Mouse (Mus musculus): ENCODE data around the gene Gm17545.
"Not testable (repeated sequence)": the region's sequence is repeated elsewhere in the genome, so short reads cannot be mapped to it uniquely, and the experiment has no call there.

Gm17545 gene

GRCm38 (mm10) chr9:22453990-22454389 is at the start of gene Gm17545:
Gm17545 (plus strand) TSS chr9:22454290.
- not testable (repeated sequence) for DNase-seq (ENCODE audit: low read depth, low spot score)

GRCm38 (mm10) chr9:22405414-22405813 is 48.7 kb upstream of the Gm17545 start:
- no peak for DNase-seq (ENCODE audit: low read depth, low spot score)

GRCm38 (mm10) chr9:22407633-22408032 is 46.5 kb upstream of the Gm17545 start:
- DNase-seq (ENCODE audit: low read depth, low spot score): not testable (repeated sequence)

GRCm38 (mm10) chr9:22408344-22408743 is 45.7 kb upstream of the Gm17545 start:
- DNase-seq (ENCODE audit: low read depth, low spot score): not testable (repeated sequence)

- no peak for DNase-seq (ENCODE audit: low read depth, low spot score)
Measured at GRCm38 (mm10) chr9:22409501-22409900, 44.6 kb upstream of the Gm17545 start.

DNA sequence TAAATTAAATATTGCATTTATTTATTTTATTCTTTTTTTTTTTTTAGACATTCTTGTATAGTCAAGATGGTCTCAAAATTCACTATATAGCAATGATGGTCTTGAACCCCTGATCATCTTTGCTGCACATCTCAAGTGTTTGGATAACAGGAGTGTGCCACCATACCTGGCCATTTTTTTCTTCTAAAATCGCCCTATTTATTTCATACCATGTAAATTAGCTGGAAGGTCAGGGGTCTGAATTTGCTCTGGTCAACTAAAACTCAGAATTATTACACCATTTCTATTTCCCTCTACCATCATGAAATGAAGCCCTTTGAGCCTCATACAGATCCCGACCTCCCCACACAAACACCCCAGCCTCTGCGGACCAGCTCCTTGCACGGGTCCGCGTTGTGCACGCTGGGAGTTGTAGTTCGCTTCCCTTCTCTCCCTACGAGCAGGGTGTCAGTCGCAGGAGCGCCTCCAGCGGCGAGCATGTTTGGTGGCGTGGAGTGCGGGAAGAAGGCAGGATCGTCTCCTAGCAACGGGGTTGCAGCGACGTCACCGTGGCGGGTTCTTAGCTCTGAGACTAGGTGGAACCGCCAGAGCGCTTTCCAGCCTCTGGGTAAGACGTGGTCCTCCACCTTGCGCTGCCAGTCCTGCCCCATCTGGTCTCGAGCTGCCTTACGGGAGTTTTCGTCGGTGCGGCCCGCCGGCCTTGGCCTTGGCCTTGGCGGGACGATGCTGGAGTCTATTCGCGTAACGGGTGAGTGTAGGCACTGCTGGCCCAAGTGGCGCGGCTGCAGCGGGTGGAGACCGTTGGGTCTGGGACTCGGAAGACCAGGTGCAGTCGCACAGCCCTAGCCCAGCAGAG is 42.9 kb upstream of the Gm17545 start, which contains the start of gene 9530077C05Rik:
9530077C05Rik (plus strand) TSS at position 512 of the 856 bp plus-strand sequence.
- DNase-seq (ENCODE audit: low read depth, low spot score): peak; percentile 89

DNA sequence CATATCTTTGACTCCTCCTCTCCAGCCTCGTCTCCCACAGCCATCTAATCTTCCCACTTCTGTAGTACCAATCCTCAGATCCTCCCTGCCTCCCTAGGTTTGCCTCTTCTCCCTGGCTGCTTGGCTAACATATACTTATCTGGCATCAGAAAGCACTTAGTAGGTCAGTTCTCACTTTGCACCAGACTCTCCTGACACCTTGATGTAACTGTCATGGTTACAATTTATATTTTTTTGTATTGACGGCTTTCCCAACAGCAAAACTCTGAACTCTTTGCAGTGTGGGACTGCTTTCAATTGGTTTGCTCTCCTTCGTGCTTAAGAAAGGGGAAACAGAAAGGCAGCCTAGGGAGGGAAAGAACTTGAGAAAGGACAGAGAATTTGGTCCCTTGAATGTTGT is 37.9 kb upstream of the Gm17545 start:
- no peak for DNase-seq (ENCODE audit: low read depth, low spot score)

DNA sequence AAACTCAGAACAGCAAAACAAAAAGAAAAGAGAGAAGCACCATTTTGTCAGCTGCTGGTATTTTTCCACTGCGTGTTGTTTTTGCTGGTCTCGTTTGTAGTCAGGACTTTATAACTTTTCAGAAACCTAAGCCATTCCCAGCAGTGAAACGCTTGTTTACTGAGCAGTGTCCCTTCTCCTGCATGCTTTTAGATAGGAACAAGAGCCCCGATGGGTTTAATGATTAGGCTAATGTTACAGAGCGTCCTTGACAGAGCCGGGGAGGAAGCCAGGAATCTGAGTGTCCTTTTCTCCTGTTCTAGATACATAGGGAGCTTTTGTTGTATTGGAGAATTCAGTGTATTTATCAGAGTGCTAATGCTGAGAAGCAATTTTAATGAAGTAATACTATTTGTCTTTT is 36.5 kb upstream of the Gm17545 start:
- DNase-seq (ENCODE audit: low read depth, low spot score): no peak

DNA sequence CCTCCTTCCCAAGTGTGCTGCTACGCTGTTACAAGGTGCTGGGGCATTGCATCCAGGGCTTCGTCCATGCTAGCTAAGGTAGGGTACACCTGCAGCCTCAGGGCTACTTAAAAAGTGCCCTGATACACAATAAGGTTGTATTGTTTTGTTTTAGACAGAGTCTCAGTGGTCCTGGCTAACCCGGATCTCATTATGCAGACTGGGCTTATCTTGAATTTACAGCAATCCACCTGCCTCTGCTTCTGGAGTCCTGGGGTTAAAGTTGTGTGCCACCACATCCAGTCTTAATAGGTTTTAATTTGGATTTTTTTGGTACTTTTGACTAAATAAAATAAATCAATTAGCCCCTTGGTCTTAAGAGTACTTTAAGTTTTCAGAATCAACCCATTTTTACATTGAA is 34.2 kb upstream of the Gm17545 start:
- no peak for DNase-seq (ENCODE audit: low read depth, low spot score)

DNA sequence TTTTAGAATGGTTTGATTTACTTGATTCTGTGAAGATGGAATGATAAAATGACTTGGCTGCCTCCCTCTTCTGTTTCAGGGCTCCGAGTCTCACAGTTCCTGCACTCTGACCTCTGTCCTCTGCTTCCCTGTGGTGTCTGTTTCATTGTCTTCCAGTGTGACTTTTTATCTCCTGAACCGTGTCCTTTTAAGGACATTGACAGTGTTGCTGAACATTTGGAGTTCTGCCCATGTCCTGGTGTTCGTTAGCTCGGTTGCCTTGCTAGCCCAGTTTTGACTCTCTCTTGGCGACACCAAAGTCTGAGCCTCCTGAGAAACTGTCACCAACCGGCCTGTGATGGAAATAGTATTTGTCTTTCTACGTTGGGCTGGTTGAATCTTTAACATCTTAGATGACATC is 33.6 kb upstream of the Gm17545 start:
- no peak for DNase-seq (ENCODE audit: low read depth, low spot score)

DNA sequence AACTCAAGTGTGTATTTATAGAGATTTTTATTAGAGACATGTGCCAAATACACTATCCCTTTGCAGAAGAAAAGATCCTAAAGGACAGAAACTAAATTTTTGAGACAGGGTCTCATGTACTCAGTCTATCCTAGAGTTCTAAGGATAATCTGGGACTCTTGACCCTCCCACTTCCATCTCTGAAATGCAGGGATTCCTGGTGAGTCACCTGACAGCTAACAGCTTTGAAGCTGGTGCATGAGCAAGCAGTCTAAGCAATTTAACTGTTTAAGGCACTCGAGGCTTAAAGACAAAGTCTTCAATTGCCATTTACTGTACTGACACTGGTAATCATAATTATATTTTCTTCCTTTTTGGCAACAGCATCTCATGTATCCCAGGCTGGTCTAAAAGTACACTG is 31.5 kb upstream of the Gm17545 start:
- no peak for DNase-seq (ENCODE audit: low read depth, low spot score)

GRCm38 (mm10) chr9:22423507-22423906 is 30.6 kb upstream of the Gm17545 start:
- no peak for DNase-seq (ENCODE audit: low read depth, low spot score)

- DNase-seq (ENCODE audit: low read depth, low spot score): no peak
Measured at GRCm38 (mm10) chr9:22424196-22424595, 29.9 kb upstream of the Gm17545 start.

DNA sequence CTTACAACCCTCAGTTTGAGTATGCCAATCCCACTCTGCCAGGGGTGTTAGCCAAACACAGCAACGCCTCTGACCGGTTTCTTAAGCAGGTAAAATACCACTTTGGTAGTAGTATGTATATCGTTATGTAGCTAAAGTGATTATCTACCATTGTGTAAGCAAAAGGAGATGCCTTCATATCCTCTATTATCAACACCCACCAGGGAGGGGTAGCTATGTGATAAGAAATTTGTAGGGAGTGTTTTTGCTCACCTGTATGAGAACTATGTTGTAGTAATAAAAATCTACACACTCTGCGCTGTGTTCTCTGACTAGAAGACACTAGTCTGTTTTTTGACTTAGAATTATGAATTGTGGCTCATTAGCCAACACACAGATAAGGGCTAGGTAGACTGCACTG is 29.4 kb upstream of the Gm17545 start:
- DNase-seq (ENCODE audit: low read depth, low spot score): no peak

- DNase-seq (ENCODE audit: low read depth, low spot score): no peak
Measured at GRCm38 (mm10) chr9:22428028-22428665, 25.9 kb upstream of the Gm17545 start.

DNA sequence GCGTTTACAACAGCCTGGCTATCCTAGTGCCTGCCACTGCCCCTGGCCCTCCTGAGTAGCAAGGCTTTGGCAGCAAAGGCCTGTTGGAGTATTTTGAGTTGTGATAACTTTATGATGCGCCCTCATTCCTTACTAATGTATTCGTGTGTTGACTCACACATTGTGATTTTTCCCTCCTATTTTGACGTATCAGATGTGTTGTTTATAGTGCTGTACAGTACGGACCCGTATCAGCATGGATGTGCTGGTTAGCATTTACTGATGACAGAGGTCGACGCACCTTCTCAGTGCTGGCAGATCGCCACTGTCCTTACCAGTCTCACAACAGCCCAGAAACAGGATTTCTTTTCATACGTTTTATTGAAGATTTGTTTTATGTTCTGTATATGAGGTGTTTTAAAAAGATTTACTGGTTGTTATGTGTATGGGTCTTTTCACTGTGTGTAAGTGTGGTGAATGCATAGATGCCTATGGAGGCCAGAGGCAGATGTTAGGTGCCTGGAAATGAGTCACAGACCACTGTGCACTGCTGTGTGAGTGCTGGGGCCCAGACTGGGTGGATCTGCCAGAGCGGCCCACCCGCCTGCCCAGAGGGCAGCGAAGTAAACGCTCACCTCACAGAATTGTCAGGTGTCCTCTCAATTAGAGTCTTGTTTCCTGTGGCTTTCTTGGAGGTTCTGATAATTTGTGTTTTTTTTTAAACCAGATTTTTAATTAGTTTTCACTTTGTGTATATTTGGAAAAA is 25.3 kb upstream of the Gm17545 start:
- DNase-seq (ENCODE audit: low read depth, low spot score): no peak

DNA sequence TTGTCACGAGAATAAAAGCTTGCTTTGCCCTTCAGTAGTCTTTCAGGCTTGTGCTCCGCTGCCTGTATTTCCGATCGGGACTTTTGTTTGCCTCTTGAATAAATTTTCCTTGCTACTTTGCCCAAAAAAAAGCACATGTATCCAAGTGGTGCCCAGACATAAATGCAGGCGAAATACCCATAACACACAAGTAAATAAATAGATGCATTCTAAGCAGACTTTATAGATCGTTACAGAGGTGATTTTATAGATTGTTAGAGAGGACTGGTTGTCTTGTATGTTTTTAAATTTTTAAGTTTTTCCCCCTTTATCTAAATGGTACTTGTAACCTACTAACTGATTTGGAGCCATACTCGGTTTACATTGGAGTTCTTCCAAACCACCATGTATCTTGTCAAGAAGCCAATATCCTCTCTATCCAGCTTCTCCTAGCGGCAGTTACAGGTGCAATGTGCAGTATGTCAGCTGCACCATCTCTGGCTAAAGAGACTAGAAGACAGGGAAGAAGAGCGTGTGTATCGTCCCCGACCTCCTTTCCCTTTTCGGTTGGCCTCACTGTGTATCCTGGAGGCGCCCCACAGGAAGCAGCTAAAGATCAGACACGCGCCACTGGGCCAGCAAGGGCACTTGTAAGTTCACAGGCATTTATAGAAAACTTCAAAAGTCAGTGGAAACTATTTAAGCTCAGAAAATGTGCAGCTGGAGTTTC is 24.4 kb upstream of the Gm17545 start:
- no peak for DNase-seq (ENCODE audit: low read depth, low spot score)

DNA sequence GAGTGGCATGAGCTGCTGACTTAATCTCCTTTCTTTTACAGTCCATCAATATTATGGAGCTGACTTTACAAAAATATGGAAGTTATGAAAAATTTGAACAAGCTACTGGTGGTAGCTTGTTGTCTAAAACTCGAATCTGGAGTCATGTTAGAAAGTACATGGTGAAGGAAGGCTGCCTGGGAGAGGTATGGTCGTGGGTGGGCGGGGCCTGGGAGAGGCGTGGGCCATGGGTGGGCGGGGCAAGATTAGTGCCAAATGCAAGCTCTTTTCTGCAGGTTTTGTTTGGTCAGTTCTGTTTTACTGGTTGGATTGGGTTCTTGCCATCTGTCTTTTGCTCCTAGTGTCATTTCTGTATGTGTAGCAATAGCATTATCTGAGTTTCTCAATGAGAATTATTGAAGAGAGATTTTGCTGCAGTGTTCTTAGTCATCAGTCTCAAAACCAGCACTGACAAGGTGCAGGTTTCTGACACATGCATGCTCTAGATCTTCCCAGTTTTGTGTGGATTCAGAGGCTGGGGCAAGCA is 23.7 kb upstream of the Gm17545 start:
- no peak for DNase-seq (ENCODE audit: low read depth, low spot score)

DNA sequence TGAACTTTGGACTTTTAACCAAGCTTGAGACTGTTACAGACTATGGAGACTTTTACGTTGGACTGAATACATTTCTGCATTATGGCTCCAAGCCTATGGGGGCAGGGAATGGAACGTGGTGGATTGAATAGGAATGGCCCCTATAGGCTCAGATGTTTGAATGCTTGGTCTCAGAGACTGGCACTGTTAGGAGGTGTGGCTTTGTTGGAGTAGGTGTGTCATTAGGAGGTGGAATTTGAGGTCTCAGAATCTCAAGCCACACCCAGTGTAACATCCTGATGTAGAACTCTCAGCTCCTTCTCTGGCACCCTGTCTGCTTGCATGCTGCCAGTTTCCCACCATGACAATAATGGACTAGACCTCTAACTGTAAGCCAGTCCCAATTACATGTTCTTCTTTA is 20.9 kb upstream of the Gm17545 start:
- DNase-seq (ENCODE audit: low read depth, low spot score): no peak

DNA sequence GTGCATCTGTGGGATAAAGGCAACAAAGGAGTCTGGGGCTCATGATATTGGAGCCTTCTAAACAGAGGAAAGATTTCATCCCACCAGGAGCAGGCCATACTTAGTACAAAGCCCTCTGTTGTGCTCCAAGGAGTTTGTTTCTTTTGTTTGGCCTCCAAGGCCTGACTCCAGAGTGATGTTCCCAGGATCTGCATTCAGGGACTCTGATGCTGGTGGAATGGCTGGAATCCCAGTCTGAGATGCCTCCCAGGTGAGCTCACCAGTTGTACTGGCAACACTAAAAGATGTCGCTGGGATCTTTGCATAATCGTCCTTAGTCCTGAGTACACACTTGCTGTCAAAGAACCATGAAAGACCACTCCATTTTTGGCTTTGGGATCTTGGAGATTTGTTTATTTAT is 20.0 kb upstream of the Gm17545 start:
- DNase-seq (ENCODE audit: low read depth, low spot score): no peak

GRCm38 (mm10) chr9:22438826-22439225 is 15.3 kb upstream of the Gm17545 start:
- no peak for DNase-seq (ENCODE audit: low read depth, low spot score)
